Mouse (Mus musculus): ENCODE measurements around the gene Gemin5.
"Not testable (repeated sequence)": the region's sequence is repeated elsewhere in the genome, so short reads cannot be mapped to it uniquely, and the experiment has no call there.

Gene Gemin5

GRCm38 (mm10) chr11:58116560-58116959, 51.8 kb downstream of the Gemin5 start:
- DNase-seq (ENCODE audit: low spot score): no peak

- no peak for DNase-seq (ENCODE audit: low spot score)
Observed at GRCm38 (mm10) chr11:58107664-58108337, 60.5 kb downstream of the Gemin5 start.

- DNase-seq (ENCODE audit: low spot score): no peak
Observed at GRCm38 (mm10) chr11:58107009-58107408, 61.3 kb downstream of the Gemin5 start.

- DNase-seq (ENCODE audit: low spot score): no peak
Observed at GRCm38 (mm10) chr11:58104351-58104791, 64.0 kb downstream of the Gemin5 start.

- DNase-seq (ENCODE audit: low spot score): peak; percentile 98
Observed at GRCm38 (mm10) chr11:58103697-58104306, 64.5 kb downstream of the Gemin5 start, which contains the start of gene Cnot8. Gene Cnot8 (plus strand): TSS chr11:58104153.

- DNase-seq (ENCODE audit: low spot score): peak; percentile 61
Observed at GRCm38 (mm10) chr11:58103344-58103653, 65.0 kb downstream of the Gemin5 start.

- no peak for DNase-seq (ENCODE audit: low spot score)
Observed at GRCm38 (mm10) chr11:58102581-58103343, 65.6 kb downstream of the Gemin5 start.

- no peak for DNase-seq (ENCODE audit: low spot score)
Observed at GRCm38 (mm10) chr11:58102146-58102545, 66.2 kb downstream of the Gemin5 start.

- DNase-seq (ENCODE audit: low spot score): no peak
Observed at GRCm38 (mm10) chr11:58101194-58101720, 67.1 kb downstream of the Gemin5 start.

GRCm38 (mm10) chr11:58100006-58100405, 68.3 kb downstream of the Gemin5 start:
- no peak for DNase-seq (ENCODE audit: low spot score)

GRCm38 (mm10) chr11:58098366-58098720, 70.0 kb downstream of the Gemin5 start:
- not testable (repeated sequence) for DNase-seq (ENCODE audit: low spot score)

- DNase-seq (ENCODE audit: low spot score): peak; percentile 47
Observed at GRCm38 (mm10) chr11:58097621-58098365, 70.5 kb downstream of the Gemin5 start.

- no peak for DNase-seq (ENCODE audit: low spot score)
Observed at GRCm38 (mm10) chr11:58096821-58097620, 71.3 kb downstream of the Gemin5 start.

- DNase-seq (ENCODE audit: low spot score): no peak
Observed at GRCm38 (mm10) chr11:58096160-58096559, 72.2 kb downstream of the Gemin5 start.

GRCm38 (mm10) chr11:58095561-58095960, 72.8 kb downstream of the Gemin5 start:
- DNase-seq (ENCODE audit: low spot score): no peak

- no peak for DNase-seq (ENCODE audit: low spot score)
Observed at GRCm38 (mm10) chr11:58094766-58095165, 73.6 kb downstream of the Gemin5 start.

- DNase-seq (ENCODE audit: low spot score): peak; percentile 67
Observed at GRCm38 (mm10) chr11:58093021-58093528, 75.3 kb downstream of the Gemin5 start, which contains the start of gene Gm12248. Gene Gm12248 (minus strand): TSS chr11:58093134.

- no peak for DNase-seq (ENCODE audit: low spot score)
Observed at GRCm38 (mm10) chr11:58092541-58092940, 75.8 kb downstream of the Gemin5 start.

- DNase-seq (ENCODE audit: low spot score): no peak
Observed at GRCm38 (mm10) chr11:58081716-58082115, 86.6 kb downstream of the Gemin5 start.

GRCm38 (mm10) chr11:58077270-58077669, 91.1 kb downstream of the Gemin5 start:
- DNase-seq (ENCODE audit: low spot score): no peak

- DNase-seq (ENCODE audit: low spot score): no peak
Observed at GRCm38 (mm10) chr11:58072978-58073377, 95.4 kb downstream of the Gemin5 start.

Data from testis, postnatal 10 days (tissue).